Mouse (Mus musculus) thymus, postnatal 0 days (tissue): ENCODE results near the gene Chst12. TPM values are rescaled to one million over a fixed set of nuclear protein-coding genes. Genes with fewer than 3 reads are reported as not detected.
"Not testable (repeated sequence)": the region's sequence is repeated elsewhere in the genome, so short reads cannot be mapped to it uniquely, and the experiment has no call there.

Source experiments
- DNase-seq: peaks from one replicate; pipeline ENCODE4 v3.0.0-alpha.2; 2015; ENCODE audit warnings: low spot score
- polyA plus RNA-seq: library from polyadenylated mRNA; unstranded; fragments of >200 nt; fragmentation: Nextera tagmentation; extraction: Ambion mirVana; gene quantifications from 2 replicates; pipeline ENCODE4 v1.2.1, GENCODE M21; 2015

Gene Chst12
- 14.7 and 17.5 TPM in 2 replicates for polyA plus RNA-seq

DNA sequence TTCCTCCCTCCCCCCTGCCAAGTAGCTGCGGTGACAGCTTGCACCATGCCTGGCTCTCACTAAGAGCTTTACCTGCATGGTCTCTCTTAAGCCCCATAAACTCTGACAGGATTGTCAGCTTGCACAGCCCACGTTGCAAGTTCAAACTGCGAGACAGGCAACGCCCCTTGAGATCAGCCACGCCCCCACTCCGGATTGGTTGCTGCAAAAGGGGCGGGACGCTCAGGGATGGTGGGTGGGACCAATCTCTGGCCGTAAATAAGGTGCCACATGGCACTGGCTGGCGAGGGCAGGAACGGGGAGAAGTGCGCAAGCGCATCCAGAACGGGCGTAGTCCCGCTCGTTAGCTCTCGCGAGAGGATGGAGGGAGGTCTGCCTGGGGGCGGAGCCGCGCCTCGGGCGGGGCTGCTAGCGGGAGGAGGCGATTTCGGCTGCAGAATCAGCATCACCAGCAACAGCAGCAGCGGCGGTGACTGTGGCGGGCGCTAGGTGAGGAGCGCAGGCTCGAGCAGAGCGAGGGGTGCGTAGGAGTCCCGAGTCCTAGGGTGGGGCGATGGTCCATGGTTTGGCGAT, at the start of gene Chst12:
Gene Chst12, plus strand, starts transcription at position 343 of the 573 bp plus-strand sequence.
- DNase-seq, result peak; percentile 100

DNA sequence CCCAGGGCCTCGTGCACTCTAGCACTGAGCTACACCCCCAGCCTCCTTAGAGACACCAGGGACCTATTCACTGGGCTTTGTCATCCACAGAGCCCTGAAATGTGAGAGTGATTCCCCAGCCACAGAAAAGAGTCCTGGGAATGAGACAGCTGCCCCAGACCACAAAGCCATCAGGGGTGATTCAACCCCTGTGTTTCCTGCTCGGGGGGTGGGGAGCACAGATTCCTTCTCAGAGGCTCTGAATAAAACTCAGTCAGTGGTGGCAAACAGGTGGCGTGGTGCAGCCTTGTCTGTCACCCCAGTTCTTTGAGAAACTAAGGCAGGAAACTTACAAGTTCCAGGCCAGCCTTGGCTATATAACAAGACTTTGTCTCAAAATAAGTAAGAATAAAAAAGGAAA, 43.9 kb upstream of the Chst12 start:
- DNase-seq, result no peak

DNA sequence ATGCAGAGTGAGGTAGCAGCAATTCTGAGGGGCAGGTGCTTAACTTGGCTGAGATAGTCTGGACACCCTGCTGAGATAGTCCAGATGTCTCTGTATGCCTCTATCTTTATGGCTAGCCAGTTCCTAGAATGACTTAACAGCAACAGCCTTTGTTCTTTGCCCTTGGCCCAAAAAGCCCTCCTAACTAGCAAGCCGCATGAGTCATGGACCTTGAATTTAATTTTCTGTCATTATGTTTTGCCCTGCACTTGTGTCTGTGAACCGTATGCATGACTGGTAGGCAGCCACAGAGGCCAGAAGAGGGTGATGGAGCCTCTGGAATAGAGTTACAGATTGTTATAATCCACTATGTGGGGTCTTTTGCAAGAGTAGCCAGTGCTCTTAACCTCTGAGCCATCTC, 42.2 kb upstream of the Chst12 start:
- not testable (repeated sequence) for DNase-seq

DNA sequence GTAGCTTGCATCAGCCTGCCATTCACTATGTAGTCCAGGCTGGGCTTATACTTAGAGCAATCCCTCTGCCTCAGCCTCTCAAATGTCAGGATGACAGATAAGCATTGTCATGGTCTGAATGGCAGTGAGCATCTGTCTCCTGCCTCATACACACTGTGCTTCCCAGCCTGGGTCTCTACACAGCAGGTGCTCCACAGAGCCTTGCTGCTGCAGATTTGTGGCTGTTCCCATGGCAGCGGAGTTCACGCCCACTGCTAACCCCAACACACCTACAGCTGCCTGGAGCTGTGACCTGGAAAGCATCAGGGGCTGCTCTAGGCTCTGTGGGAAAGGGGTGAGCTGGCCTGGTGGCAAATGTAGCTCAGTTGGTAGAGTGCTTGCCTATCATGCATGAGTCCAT, 40.4 kb upstream of the Chst12 start:
- peak; percentile 9 for DNase-seq

DNA sequence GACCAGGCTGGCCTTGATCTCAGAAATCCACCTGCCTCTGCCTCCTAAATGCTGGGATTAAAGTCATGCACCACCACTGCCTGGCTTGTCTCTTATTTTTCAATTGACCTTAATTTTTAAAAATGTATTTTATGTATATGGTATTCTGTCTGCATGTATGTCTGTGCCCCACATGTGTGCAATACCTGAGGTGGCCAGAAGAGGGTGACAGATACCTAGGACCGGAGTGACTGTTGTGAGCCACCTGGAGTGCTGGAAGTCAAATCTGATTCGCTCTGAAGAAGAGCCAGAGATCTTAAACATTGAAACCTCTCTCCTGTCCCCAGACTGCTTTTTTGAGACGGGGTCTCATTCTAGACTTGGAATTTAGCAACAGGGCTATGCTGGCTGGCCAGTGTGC, 33.0 kb upstream of the Chst12 start:
- peak; percentile 56 for DNase-seq

DNA sequence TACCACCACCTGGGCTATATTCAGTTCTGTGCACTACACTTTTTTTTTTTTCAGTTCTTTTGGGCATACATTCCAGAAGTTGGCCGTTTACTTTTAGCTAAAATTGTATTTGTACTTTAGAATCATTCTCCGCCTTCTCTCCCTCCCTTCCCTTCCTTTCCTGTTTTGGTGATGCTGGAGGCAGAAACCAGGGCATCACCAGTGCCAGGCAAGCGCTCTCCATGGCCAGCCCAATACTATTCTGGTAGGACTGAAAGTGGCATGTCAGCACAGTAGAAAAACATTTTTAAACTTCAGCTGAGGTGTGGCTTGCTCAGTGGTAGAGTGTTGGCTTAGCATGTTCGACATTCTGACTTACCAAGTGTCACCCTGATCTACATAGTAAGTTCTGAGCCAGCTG, 23.9 kb upstream of the Chst12 start:
- no peak for DNase-seq

DNA sequence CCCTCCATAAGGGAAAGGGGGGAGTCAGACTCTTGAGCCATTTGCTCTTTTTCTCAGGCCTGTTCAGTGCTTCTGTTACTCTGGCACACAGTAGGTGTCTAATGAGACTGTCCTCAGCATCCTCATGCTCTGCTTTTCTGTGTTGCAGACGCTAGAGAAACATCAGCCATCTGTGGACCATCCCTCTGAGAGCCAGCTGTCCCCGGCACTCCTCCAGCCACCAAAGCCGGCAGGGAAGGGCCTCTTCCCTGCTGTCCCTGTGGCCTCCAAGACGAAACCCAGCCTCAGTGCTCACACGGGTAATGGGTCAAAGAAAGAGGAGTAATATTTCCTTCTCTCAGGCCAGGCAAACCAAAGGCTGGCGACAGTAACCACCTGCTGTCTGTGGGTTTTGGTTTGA, 14.2 kb upstream of the Chst12 start:
- DNase-seq, result no peak

DNA sequence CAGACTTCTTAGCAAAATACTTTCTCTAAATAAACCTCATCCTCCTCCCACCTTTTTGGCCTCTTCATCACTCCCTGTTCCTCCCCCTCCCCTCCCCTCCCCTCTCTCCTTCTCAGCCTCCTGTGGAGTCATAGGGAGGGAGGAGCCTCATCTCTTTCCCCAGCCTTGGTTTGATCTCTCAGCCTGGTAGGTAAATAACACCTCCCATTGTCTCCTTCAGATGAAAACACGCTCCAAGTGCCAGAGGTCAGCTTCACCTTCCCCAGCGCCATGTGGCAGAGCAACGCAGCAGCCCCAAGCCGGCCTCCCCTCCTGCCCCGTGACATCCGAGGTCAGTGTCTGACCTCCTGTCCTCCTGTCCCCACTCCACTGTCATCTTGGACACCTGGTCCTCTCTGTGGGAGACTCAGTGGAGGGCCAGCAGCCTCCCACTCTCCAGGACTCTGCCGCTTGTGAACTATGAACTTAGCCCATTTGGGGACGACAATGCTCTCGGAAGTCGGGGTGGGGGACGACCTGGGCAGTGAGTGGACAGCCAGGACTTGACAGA, 12.6 kb upstream of the Chst12 start:
- DNase-seq, result no peak

DNA sequence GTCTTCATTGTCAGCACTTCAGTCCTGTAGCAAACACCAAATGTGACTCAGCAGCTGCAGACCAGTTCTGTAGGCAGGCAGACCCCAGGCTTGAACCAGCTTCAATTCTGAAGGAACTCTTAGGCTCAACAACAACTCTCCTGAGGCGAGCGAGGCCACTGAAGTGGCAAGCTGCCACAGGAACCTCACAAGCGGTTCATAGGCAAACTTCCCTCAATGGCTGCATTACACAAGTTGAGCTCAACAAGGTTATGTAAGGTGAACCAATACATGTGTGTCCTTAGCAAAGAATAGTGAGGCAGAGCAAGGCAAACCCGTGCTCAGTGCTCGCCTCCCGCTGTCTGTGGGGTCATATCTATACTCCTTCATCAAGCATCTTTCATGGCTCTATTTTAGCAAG, 7.2 kb upstream of the Chst12 start:
- DNase-seq, result no peak

DNA sequence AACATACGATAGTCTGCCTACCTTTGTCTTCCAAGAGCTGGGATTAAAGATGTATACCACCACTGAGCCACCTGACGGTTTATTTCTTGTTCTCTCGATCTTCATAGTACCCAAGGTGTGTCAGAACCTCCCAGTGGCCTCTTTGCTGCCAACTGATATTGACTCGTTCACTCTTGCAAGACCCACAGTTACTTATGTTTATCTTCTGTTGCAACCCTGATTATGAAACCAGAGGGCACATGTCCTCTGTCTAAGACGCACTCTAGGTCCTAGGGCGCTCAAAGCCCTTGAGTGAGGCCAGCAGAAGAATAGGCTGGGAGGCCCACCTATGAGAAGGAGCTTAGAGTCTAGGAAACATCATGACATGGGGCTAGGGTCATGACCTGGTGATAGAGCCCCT, 4.6 kb upstream of the Chst12 start:
- no peak for DNase-seq

DNA sequence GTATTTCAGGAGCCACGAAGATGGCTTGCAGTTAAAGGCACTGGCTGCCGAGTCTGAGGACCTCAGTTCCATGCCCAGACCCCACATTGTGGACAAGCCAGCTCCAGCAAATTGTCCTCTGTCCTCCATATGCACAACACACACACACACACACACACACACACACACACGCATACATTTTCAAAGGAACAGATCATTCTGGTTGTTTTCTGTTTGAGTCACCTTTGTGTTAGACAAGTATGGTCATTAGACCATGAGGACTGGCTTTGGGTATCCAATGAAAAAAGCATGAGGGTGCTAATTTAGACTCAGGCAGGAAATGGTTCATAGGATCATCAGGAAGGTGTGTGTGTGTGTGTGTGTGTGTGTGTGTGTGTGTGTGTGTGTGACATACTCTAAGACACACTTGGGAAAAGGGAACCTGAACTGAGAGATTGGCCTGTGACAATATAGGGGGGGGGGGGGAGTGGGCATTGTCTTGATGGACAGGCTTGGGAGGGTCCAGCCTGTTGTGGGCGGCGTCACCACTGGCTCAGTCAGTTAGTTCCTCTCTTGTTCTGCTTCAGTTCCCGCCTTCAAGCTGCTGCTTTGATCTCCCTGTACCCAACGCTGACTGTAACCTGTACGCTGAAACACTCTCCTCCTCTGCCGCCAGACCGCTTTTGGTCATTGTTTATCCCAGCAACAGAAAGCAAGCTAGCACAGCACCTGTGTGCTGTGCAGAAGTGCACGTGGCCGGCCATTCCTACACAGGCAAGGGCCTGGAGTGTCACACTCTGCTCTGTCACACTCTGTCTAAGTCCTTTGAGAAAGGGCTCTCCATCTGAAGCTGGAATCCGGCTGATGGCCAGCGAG, 3.1 kb upstream of the Chst12 start:
- peak; percentile 53 for DNase-seq

DNA sequence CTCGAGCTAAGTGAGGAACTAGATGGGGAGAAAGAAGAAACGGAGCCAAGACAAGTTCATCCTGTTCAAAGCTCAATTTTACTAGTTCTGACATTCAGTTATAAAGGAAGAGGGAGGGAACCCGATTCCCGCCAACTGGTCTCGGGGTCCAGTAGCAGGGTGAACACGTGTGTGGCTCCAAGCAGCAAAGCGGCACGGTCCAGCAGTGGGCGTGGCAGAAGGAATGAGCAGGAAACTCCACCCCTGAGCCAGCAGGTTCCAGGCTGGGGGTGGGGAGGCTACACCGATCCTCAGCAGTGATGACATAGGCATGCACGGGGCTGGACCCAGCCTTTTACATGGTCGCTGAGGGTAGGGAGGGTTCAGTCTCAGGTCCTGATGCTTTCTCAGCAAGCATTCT, 2.4 kb upstream of the Chst12 start:
- peak; percentile 20 for DNase-seq

DNA sequence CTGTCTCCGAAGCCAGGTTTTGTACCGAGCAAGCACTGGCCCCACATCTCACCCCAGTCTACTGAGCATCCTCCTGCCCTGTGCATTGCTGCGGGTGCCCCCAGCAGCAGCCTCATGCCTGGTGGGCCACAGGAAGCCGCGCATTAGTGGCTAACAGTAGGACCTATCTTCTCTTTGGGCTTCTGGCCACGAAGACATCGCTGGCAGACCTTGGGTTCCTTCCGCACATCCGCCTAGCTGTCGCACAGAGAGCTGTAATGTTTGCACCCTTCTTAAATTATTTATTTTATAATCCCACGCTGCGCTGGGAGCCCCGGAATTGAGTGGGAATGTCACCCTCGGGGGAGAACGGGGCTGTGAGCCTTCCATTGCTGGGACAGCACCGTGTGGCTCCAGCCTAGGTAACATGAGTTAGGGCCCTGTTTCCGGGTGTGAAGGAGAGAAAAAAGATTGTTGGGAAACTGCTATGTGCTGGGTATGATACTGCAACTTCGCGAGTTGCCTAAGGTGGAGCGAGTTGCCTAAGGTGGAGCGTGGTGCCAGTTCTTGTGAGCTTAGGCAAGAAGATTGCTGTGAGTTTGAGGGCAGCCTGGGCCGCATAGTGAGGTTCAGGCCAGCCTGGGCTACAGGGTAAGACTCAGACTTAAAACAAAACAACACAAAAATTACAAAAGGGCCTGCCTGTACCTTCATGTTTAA, 895 bp downstream of the Chst12 start:
- peak; percentile 27 for DNase-seq

DNA sequence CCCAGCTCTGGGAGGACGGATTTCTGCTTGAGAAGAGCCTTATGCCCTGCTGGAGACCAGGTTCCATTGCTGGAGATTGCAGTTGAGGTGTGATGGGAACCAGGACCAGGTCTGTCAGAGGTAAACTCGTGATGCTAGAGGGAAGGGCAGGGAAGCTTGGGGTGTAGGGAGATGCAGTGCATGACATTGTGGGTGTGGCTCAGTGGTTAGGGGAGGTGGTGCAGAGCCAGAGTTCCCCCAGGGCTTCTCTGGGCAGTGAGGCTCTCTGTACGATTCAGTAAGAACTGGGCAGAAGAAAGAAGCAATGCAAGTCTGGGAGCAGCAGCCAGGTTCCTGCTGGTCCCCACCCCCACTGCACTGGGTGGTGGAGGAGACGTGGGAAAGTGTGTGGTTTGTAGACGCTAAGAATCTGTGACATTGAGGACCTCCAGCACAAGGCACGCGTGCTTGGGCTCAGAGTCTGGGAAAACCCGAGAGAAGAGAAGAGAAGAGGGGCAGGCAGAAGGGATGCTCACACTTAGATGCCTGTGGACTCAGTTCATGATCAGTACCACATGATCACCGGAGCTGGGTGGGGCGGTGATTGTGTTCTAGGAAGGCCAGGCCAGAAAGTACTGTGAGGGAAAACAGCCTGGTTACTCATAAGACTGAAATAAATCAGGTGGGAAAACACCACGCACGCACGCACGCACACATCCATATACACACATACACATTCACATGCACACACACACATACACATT, 2.3 kb downstream of the Chst12 start:
- DNase-seq, result no peak

DNA sequence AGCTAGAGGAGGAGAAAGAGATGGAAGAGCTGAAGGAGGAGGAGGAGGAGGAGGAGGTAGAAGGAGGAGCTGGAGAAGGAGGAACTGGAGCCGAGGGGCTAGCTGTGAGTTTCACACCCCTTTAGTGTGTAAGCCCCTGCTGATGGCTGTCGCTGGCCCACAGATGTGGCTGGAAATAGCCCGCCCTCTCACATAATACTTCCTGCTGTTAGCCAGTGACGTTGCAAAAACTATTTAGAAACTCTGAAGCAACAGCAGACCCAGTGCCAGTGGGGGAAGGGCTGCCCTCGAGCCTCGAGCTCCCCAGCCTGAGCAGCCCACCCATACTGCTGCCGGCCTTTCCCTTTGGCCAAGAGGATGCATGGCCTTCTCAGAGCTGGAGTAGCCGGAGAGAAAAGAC, 3.3 kb downstream of the Chst12 start:
- DNase-seq, result peak; percentile 12

DNA sequence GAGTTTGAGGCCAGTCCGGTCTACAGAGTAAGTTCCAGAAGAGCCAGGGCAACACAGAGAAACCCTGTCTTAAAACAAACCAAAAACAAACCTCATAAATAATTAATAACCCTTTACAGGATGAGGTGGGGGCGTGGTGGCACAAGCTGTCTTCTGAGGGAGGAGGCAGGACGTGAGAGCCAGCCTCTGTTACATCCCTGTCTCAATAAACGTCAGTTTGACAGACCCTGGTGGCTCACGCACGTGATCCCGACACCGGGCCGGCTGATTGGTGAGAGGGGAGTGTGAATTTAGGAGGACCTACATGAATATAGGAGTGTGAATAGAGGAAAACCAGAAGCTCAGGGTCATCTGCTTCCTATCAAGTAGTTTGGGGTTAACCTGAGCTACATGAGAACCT, 3.9 kb downstream of the Chst12 start:
- peak; percentile 41 for DNase-seq

DNA sequence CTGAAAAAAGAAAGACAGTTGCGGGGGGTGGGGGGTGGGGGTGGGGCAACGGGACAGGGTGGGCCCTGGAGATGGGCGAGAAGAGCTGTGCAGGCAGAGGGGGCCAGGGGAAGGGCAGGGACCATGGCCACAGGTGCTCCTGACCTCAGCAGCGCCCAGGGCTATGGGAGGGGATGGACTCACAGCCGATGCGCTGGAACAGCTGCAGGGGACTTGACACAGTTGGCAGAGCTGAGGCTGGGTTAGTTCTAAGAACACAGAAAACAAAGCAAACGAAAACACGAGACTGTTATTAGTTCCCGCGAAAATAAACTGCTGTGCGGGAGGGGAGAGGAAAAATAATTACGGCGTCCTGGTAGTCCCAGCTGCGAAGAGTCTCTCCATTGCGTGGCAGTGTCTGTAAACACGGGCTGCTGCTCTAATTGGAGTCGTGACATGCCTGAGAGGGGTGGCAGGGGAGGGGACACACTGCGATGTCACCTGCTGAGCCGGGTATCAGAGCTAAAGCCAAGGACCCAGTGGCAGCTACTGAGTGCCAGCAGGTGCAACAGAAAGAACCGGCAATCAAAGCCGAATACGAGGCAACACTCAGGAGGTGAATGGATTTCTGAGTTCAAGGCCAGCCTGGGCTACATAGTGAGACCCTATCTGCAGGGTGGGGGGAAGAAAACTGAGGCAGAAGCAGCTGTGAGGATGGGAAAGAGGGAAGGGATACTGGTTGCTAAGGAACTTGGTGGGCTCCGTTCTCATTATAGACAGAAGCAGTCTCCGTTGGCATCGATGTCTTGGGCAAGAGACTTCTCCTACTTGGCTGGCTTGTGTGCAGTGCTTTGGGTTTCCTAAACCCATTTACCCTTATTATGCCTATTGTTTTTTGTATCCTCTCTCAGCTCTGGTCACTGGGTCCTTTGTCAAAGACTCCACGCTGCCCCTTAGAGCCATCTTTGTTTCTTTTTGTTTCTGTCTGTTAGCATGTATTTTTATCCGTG, 5.0 kb downstream of the Chst12 start:
- peak; percentile 57 for DNase-seq

DNA sequence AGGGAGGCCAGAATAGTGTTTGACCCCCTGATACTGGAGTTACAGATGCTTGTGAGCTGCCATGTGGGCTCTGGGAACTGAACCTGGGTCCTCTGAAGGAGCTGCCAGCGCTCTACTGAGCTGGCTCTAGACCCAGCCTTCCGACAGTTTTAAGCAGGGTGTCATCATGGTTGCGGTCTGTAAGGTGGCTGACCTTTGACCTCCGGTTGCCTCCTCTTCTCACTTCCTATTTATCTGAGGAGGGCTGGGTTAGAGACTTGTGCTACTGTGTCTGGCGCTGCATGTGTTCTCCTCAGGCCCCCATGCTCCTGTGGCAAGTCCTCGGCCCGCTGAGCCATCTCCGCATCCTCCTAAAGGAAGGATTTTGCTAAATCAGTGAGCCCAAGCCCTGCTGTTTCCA, 8.6 kb downstream of the Chst12 start:
- DNase-seq, result peak; percentile 47

DNA sequence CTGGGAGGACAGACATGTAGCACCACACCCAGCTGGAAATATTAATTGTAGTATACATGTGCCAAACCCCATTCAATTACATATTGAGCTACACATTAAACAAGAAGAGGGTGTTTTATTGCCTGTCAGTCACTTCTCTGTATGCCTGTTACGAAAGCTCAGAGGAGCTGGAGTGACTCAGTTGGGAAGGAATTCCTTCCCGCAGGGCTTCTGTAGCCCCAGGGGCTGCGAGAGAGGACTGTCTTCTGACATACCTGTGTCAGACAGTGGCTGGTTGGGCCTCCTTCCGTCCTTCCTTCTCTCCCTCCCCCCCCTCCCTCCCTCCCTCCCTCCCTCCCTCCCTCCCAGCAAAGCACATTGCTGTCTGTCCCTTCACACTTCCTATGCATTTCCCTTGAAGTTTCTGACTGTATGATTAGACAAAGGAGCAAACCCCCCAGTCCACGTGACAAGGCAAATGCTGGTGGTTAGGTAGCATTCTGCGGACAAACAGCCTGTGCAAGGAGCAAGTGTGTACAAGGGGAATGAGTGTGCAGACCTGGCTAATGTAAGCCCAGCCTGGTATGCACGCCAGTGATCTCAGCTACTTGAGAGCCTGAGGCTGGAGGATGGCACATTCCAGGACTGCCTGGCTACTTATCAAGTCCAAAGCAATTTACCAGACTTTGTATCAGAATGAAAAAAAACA, 9.6 kb downstream of the Chst12 start:
- DNase-seq, result no peak
